Mouse (Mus musculus): ENCODE data around the gene Lgi2. TPM values are rescaled to one million over a fixed set of nuclear protein-coding genes. Genes with fewer than 3 reads are reported as not detected.

The Lgi2 gene
- polyA plus RNA-seq, 1 experiment from 2014 or later, result 3.9 TPM

GRCm38 (mm10) chr5:52526324-52526986 is 39.8 kb downstream of the Lgi2 start:
- no peak for ATAC-seq (ENCODE audit: low FRiP score, low TSS enrichment)
- Histone ChIP-seq H3K27me3 (ENCODE audit: control insufficient read depth, insufficient read depth, low read length) (no peaks in the 10 kb centered on the region), H3K4me1 (ENCODE audit: control insufficient read depth, insufficient read depth, low read length) (no peaks in the 10 kb centered on the region), H3K9me3 (ENCODE audit: control insufficient read depth, low read length) (no peaks in the 10 kb centered on the region), H3K4me2 (replicated peaks; ENCODE audit: low read depth, low read length) (no peak overlapping the region), H3K27ac (ENCODE audit: low read depth, low read length) (no peak overlapping the region), H3K36me3 (ENCODE audit: control insufficient read depth, insufficient read depth, low read length) (no peaks in the 10 kb centered on the region), H3K4me3 (ENCODE audit: low read length) (no peak overlapping the region), H3K9ac (ENCODE audit: low read depth, low read length) (no peak overlapping the region)
- 92% methylated on average over 8 of the region's 8 CpGs for WGBS

- no peaks in the 10 kb centered on the region for H3K27me3 ChIP-seq (ENCODE audit: control insufficient read depth, insufficient read depth, low read length)
- 42% methylated on average over 3 of the region's 3 CpGs for WGBS
- ATAC-seq (ENCODE audit: low FRiP score, low TSS enrichment), result 0 out of 2 replicates have a peak, but pooled peaks have one; percentile 16
These were observed 42.1 kb downstream of the Lgi2 start for GRCm38 (mm10) chr5:52524207-52524606.

GRCm38 (mm10) chr5:52519921-52520320 is 46.3 kb downstream of the Lgi2 start:
- Histone ChIP-seq H3K9me3 (ENCODE audit: control insufficient read depth, low read length) (0 out of 2 replicates have a peak, but pooled peaks cover 4% of the 10 kb centered on the region), H3K9ac (ENCODE audit: low read depth, low read length) (no peak overlapping the region), H3K27ac (ENCODE audit: low read depth, low read length) (no peak overlapping the region), H3K36me3 (ENCODE audit: control insufficient read depth, insufficient read depth, low read length) (no peaks in the 10 kb centered on the region), H3K27me3 (ENCODE audit: control insufficient read depth, insufficient read depth, low read length) (peaks cover 5% of the 10 kb centered on the region), H3K4me3 (ENCODE audit: low read length) (no peak overlapping the region), H3K4me1 (ENCODE audit: control insufficient read depth, insufficient read depth, low read length) (peaks cover 6% of the 10 kb centered on the region; the same call in 1 of the 2 replicates), H3K4me2 (replicated peaks; ENCODE audit: low read depth, low read length) (no peak overlapping the region)
- WGBS, result 83% methylated on average over 2 of the region's 2 CpGs
- no peak for ATAC-seq (ENCODE audit: low FRiP score, low TSS enrichment)

More at GRCm38 (mm10) chr5:52524207-52524606, 42.1 kb downstream of the Lgi2 start:
- no peaks in the 10 kb centered on the region for H3K36me3 ChIP-seq (ENCODE audit: control insufficient read depth, insufficient read depth, low read length)
- H3K27ac ChIP-seq (ENCODE audit: low read depth, low read length), result no peak overlapping the region
- no peak overlapping the region for H3K9ac ChIP-seq (ENCODE audit: low read depth, low read length)
- H3K9me3 ChIP-seq (ENCODE audit: control insufficient read depth, low read length), result 0 out of 2 replicates have a peak, but pooled peaks cover 3% of the 10 kb centered on the region
- no peak overlapping the region for H3K4me3 ChIP-seq (ENCODE audit: low read length)
- H3K4me1 ChIP-seq (ENCODE audit: control insufficient read depth, insufficient read depth, low read length), result no peaks in the 10 kb centered on the region
- H3K4me2 ChIP-seq (replicated peaks; ENCODE audit: low read depth, low read length), result no peak overlapping the region

DNA sequence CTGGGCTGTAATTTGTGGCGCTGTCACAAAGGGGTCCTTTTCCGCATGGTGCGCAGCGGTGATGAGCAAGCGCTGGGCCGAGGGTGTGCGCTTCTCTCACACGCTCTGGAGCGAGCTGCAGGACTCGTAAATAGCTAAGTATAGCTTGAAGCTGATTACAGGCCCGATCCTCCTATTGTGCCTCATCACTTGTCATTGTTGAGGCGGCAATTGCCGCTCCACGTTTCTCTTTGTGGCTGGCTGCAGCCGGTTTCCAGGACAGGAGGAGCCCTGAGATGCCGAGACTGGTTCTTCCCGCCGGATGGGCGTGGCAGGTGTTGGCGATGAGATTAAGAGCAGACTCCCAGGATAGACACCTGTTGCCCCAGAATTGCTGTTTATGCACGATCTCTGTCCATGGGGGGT is 50.2 kb downstream of the Lgi2 start:
- Histone ChIP-seq H3K4me2 (replicated peaks; ENCODE audit: low read depth, low read length) (peak overlapping the region; percentile 52), H3K9ac (ENCODE audit: low read depth, low read length) (peak overlapping the region; percentile 28; the same call in 1 of the 2 replicates), H3K4me3 (ENCODE audit: low read length) (peak overlapping the region; percentile 28), H3K27me3 (ENCODE audit: control insufficient read depth, insufficient read depth, low read length) (peaks cover 5% of the 10 kb centered on the region), H3K27ac (ENCODE audit: low read depth, low read length) (no peak overlapping the region), H3K9me3 (ENCODE audit: control insufficient read depth, low read length) (0 out of 2 replicates have a peak, but pooled peaks cover 4% of the 10 kb centered on the region), H3K36me3 (ENCODE audit: control insufficient read depth, insufficient read depth, low read length) (no peaks in the 10 kb centered on the region), H3K4me1 (ENCODE audit: control insufficient read depth, insufficient read depth, low read length) (peaks cover 6% of the 10 kb centered on the region; the same call in 1 of the 2 replicates)
- 0 out of 2 replicates have a peak, but pooled peaks have one; percentile 30 for ATAC-seq (ENCODE audit: low FRiP score, low TSS enrichment)
- 18% methylated on average over 21 of the region's 21 CpGs for WGBS

DNA sequence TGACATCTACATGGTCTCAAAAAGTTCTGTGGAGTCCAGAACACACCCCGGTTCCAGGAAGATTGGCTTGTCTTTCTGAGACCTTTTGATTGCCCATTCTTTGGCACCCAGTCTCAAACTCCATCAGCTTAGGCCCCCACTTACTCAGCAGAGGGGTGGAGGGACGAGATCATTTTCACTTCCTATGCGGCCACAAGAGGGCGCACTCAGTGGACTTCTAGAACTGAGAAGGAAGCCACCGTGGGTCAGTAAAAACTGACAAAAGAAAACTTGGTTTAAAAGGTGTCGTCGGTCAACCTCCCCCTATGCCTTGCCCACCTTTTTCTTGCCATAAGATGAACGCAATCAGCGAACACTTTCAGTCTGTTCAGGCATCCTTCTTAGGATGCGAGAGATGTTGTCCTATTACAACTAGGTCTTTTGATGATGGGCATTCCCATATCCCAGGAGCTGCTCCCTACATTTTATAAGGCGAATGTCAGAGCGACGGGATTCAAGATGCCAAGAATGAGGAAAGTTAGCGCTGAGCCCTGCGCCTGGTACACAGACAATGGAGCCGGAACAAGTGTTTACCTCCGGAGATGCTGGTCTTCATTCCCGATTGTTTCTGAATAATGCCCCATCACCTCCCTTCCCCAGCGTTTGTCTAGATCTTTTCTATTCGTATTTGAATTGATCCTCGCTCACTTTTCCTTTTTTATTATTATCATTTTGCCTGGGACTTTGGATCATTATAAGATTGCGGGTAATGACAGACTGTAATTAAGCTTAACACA is 50.8 kb downstream of the Lgi2 start:
- Histone ChIP-seq H3K4me1 (ENCODE audit: control insufficient read depth, insufficient read depth, low read length) (peaks cover 6% of the 10 kb centered on the region; the same call in 1 of the 2 replicates), H3K4me2 (replicated peaks; ENCODE audit: low read depth, low read length) (peak overlapping the region; percentile 52), H3K4me3 (ENCODE audit: low read length) (peak overlapping the region; percentile 28), H3K36me3 (ENCODE audit: control insufficient read depth, insufficient read depth, low read length) (no peaks in the 10 kb centered on the region), H3K9ac (ENCODE audit: low read depth, low read length) (0 out of 2 replicates have a peak overlapping the region, but pooled peaks have one; percentile 28), H3K27ac (ENCODE audit: low read depth, low read length) (no peak overlapping the region), H3K27me3 (ENCODE audit: control insufficient read depth, insufficient read depth, low read length) (peaks cover 5% of the 10 kb centered on the region), H3K9me3 (ENCODE audit: control insufficient read depth, low read length) (0 out of 2 replicates have a peak, but pooled peaks cover 4% of the 10 kb centered on the region)
- 31% methylated on average over 22 of the region's 22 CpGs for WGBS
- ATAC-seq (ENCODE audit: low FRiP score, low TSS enrichment), result no peak

- no peaks in the 10 kb centered on the region for H3K27me3 ChIP-seq (ENCODE audit: control insufficient read depth, insufficient read depth, low read length)
- H3K4me2 ChIP-seq (replicated peaks; ENCODE audit: low read depth, low read length), result no peak overlapping the region
- ATAC-seq (ENCODE audit: low FRiP score, low TSS enrichment), result no peak
- H3K9me3 ChIP-seq (ENCODE audit: control insufficient read depth, low read length), result no peaks in the 10 kb centered on the region
- no peak overlapping the region for H3K27ac ChIP-seq (ENCODE audit: low read depth, low read length)
- no peak overlapping the region for H3K4me3 ChIP-seq (ENCODE audit: low read length)
- H3K4me1 ChIP-seq (ENCODE audit: control insufficient read depth, insufficient read depth, low read length), result peaks cover 6% of the 10 kb centered on the region; the same call in 1 of the 2 replicates
- no peak overlapping the region for H3K9ac ChIP-seq (ENCODE audit: low read depth, low read length)
- 77% methylated on average over 3 of the region's 3 CpGs for WGBS
- no peaks in the 10 kb centered on the region for H3K36me3 ChIP-seq (ENCODE audit: control insufficient read depth, insufficient read depth, low read length)
These were observed 55.2 kb downstream of the Lgi2 start for GRCm38 (mm10) chr5:52511089-52511488.

GRCm38 (mm10) chr5:52509416-52509815 is 56.8 kb downstream of the Lgi2 start:
- 89% methylated on average over 6 of the region's 6 CpGs for WGBS
- no peaks in the 10 kb centered on the region for H3K4me1 ChIP-seq (ENCODE audit: control insufficient read depth, insufficient read depth, low read length)
- no peak for ATAC-seq (ENCODE audit: low FRiP score, low TSS enrichment)

GRCm38 (mm10) chr5:52504666-52505065 is 61.6 kb downstream of the Lgi2 start:
- Histone ChIP-seq H3K36me3 (ENCODE audit: control insufficient read depth, insufficient read depth, low read length) (no peaks in the 10 kb centered on the region), H3K4me1 (ENCODE audit: control insufficient read depth, insufficient read depth, low read length) (no peaks in the 10 kb centered on the region), H3K27me3 (ENCODE audit: control insufficient read depth, insufficient read depth, low read length) (no peaks in the 10 kb centered on the region), H3K4me3 (ENCODE audit: low read length) (no peak overlapping the region), H3K27ac (ENCODE audit: low read depth, low read length) (no peak overlapping the region), H3K4me2 (replicated peaks; ENCODE audit: low read depth, low read length) (no peak overlapping the region), H3K9me3 (ENCODE audit: control insufficient read depth, low read length) (no peaks in the 10 kb centered on the region), H3K9ac (ENCODE audit: low read depth, low read length) (no peak overlapping the region)
- 82% methylated on average over 13 of the region's 13 CpGs for whole genome bisulfite sequencing
- ATAC-seq (ENCODE audit: low FRiP score, low TSS enrichment), result no peak

More at GRCm38 (mm10) chr5:52509416-52509815, 56.8 kb downstream of the Lgi2 start:
- Histone ChIP-seq H3K27me3 (ENCODE audit: control insufficient read depth, insufficient read depth, low read length) (no peaks in the 10 kb centered on the region), H3K4me3 (ENCODE audit: low read length) (no peak overlapping the region), H3K9ac (ENCODE audit: low read depth, low read length) (no peak overlapping the region), H3K4me2 (replicated peaks; ENCODE audit: low read depth, low read length) (no peak overlapping the region), H3K27ac (ENCODE audit: low read depth, low read length) (no peak overlapping the region), H3K36me3 (ENCODE audit: control insufficient read depth, insufficient read depth, low read length) (no peaks in the 10 kb centered on the region), H3K9me3 (ENCODE audit: control insufficient read depth, low read length) (no peaks in the 10 kb centered on the region)

DNA sequence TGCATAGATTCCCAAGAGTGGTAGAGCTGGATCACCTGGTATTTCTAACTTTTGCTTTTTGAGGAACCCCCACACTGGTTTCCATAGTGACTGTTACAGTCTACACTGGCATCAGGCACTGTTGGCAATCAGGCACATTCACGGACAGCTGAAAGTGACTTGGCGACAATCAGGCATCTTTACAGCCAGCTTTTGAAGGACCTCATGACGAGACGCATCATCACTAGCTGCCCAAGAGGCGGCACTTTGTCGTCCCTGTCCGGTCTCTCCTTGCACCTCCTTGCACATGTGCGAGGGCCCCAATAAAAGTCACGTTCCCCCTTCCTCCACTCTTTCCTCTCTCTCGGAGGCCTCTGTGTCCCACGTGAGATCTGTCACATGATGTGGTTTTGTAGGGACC is 62.1 kb downstream of the Lgi2 start:
- WGBS, result 92% methylated on average over 11 of the region's 11 CpGs

More for the DNA sequence above, 62.1 kb downstream of the Lgi2 start:
- Histone ChIP-seq H3K36me3 (ENCODE audit: control insufficient read depth, insufficient read depth, low read length) (no peaks in the 10 kb centered on the region), H3K9ac (ENCODE audit: low read depth, low read length) (no peak overlapping the region), H3K9me3 (ENCODE audit: control insufficient read depth, low read length) (no peaks in the 10 kb centered on the region), H3K4me2 (replicated peaks; ENCODE audit: low read depth, low read length) (no peak overlapping the region), H3K4me3 (ENCODE audit: low read length) (no peak overlapping the region), H3K27ac (ENCODE audit: low read depth, low read length) (no peak overlapping the region), H3K27me3 (ENCODE audit: control insufficient read depth, insufficient read depth, low read length) (no peaks in the 10 kb centered on the region), H3K4me1 (ENCODE audit: control insufficient read depth, insufficient read depth, low read length) (no peaks in the 10 kb centered on the region)
- ATAC-seq (ENCODE audit: low FRiP score, low TSS enrichment), result no peak

All from kidney, embryonic 14.5 days (tissue).